In the genomic region with DNA sequence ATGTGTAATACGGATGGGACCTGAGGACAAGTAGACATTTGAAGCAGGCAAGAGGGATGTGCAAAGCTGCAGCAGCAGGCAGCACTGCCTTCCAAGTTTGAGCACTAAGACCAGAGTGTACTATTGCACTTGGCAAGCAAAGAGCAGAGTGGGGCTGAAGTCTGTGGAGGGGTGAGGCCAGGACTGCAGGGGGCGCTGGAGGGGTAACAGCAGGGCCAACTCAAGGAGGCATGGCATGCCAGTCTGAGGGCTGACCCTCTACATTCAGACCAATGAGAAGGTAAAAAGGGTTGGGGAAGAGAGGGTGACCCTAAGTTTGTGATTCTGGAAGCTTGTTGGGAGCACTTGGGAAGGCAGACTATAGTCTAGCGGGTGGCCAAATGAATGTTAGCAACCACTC, we compare ENCODE assay signal across 15 mouse cellular contexts. TPM values are rescaled to one million over a fixed set of nuclear protein-coding genes. Genes with fewer than 3 reads are reported as not detected.
A peak's percentile ranks its signal among the peaks of the same experiment; 100 is the strongest.
DNase-seq lines count a peak whose midpoint lies in the region; ATAC-seq and TF ChIP-seq lines count a peak whose summit lies in the region.
"Had no signal": no experiment of that assay in that cellular context is flagged by ENCODE, and none has a peak within 500 bp of the region (broad histone marks: within the 10 kb centered on the region; RNA-seq: fewer than 3 reads in every experiment).

No protein-coding gene starts in this region.

- ATAC-seq in liver, embryonic 11.5 days (replicated peaks; ENCODE audit: low FRiP score), result no peak

- no peaks in the 10 kb centered on the region for H3K36me3 ChIP-seq in heart, adult 2 months (ENCODE audit: control insufficient read depth, insufficient read depth, low read length)
- peaks cover 14% of the 10 kb centered on the region; the same call in 1 of the 2 replicates for H3K36me3 ChIP-seq in liver, embryonic 11.5 days (ENCODE audit: control insufficient read depth, insufficient read depth, low read length)
- H3K36me3 ChIP-seq in CH12.LX (replicated peaks in 1 of 2; ENCODE audit: control insufficient read depth in 1 of 2, insufficient read depth in 1 of 2, low read length in 1 of 2), result no peaks in the 10 kb centered on the region
- H3K36me3 ChIP-seq: G1E; hindbrain, embryonic 15.5 days; neural tube, embryonic 15.5 days had no signal

- dilution Hi-C loops in CH12.LX (cut with MboI; ENCODE audit: extremely low pct_ligation_motif_present, extremely low pct_unique_long_range_greater_than_20kb, low sequenced_read_pairs), result no loop called here

- intact Hi-C loops in heart, adult 2 months (cut with DNase I), result no loop called here
- intact Hi-C loops in heart, postnatal 25 days (cut with DNase I), result no loop called here

- H3K4me3 ChIP-seq in heart, adult 2 months, result no peak overlapping the region
- H3K4me3 ChIP-seq in liver, embryonic 11.5 days (ENCODE audit: low read depth, low read length), result no peak overlapping the region
- no peak overlapping the region for H3K4me3 ChIP-seq in CH12.LX (replicated peaks in 1 of 3; ENCODE audit: low read depth in 2 of 3, low read length in 2 of 3, poor library complexity in 1 of 3)
- H3K4me3 ChIP-seq: hindbrain, embryonic 15.5 days; neural tube, embryonic 15.5 days; stomach, embryonic 15.5 days had no signal

- H3K27ac ChIP-seq in heart, adult 2 months, result no peak overlapping the region
- H3K27ac ChIP-seq in liver, embryonic 11.5 days (ENCODE audit: low read depth, low read length), result no peak overlapping the region
- no peak overlapping the region for H3K27ac ChIP-seq in CH12.LX (ENCODE audit: insufficient read depth, low read depth)
- H3K27ac ChIP-seq: hindbrain, embryonic 15.5 days; neural tube, embryonic 15.5 days; stomach, embryonic 15.5 days had no signal

- H3K9me3 ChIP-seq in liver, embryonic 11.5 days (ENCODE audit: control insufficient read depth, low read length), result no peaks in the 10 kb centered on the region
- no peaks in the 10 kb centered on the region for H3K9me3 ChIP-seq in CH12.LX (replicated peaks; ENCODE audit: low read length)
- H3K9me3 ChIP-seq: hindbrain, embryonic 15.5 days; neural tube, embryonic 15.5 days; stomach, embryonic 15.5 days had no signal

- TF ChIP-seq EP300 in heart, adult 2 months (IDR thresholded peaks at IDR 0.05; ENCODE audit: insufficient read depth, low read depth, low read length), result no peak
- TF ChIP-seq EP300 in CH12.LX (IDR thresholded peaks at IDR 0.05; ENCODE audit: low read length), result no peak

- H3K4me1 ChIP-seq in heart, adult 2 months (ENCODE audit: control insufficient read depth, insufficient read depth, low read length), result no peaks in the 10 kb centered on the region; the same call in 1 of the 2 replicates
- H3K4me1 ChIP-seq in liver, embryonic 11.5 days (replicated peaks; ENCODE audit: control insufficient read depth, insufficient read depth, low read length), result no peaks in the 10 kb centered on the region
- peaks cover 0 to 6% of the 10 kb centered on the region in 2 experiments; a peak in 2 of 4 replicates for H3K4me1 ChIP-seq in CH12.LX (ENCODE audit: control insufficient read depth in 1 of 2, insufficient read depth in 2 of 2)
- H3K4me1 ChIP-seq: neural tube, embryonic 15.5 days; stomach, embryonic 15.5 days had no signal

- no peak for DNase-seq in heart, adult 2 months
- DNase-seq in heart, postnatal 25 days (ENCODE audit: low spot score), result no peak
- DNase-seq in liver, result peak; percentile 11
- DNase-seq in liver, embryonic 11.5 days (ENCODE audit: low spot score), result no peak
- no peak for DNase-seq in CH12.LX (ENCODE audit: extremely low read depth)
- DNase-seq in brain, embryonic 14.5 days (ENCODE audit: low read depth), result no peak
- no peak for DNase-seq in urinary bladder, postnatal 25 days (ENCODE audit: low spot score)
- DNase-seq: layer of hippocampus, adult 9-11 months; left cerebral cortex, postnatal 4 days; midbrain, embryonic 14.5 days had no signal

- TF ChIP-seq RAD21 in CH12.LX (IDR thresholded peaks at IDR 0.05; ENCODE audit: low read depth, low read length), result peak; percentile 6

- H3K79me2 ChIP-seq in heart, adult 2 months (replicated peaks; ENCODE audit: control insufficient read depth, insufficient read depth, low read length), result no peaks in the 10 kb centered on the region
- no peaks in the 10 kb centered on the region for H3K79me2 ChIP-seq in CH12.LX (replicated peaks; ENCODE audit: control insufficient read depth, extremely low read depth, insufficient read depth, poor library complexity, severe bottlenecking)

- in situ Hi-C loops in CH12.LX (cut with MboI; ENCODE audit: low pct_ligation_motif_present, low pct_unique_long_range_greater_than_20kb, low sequenced_read_pairs), result no loop called here

- H3K27me3 ChIP-seq in heart, adult 2 months (ENCODE audit: control insufficient read depth, insufficient read depth, low read length), result no peaks in the 10 kb centered on the region
- H3K27me3 ChIP-seq in liver, embryonic 11.5 days (replicated peaks; ENCODE audit: control insufficient read depth, insufficient read depth, low read length), result no peaks in the 10 kb centered on the region
- peaks cover 64% of the 10 kb centered on the region for H3K27me3 ChIP-seq in CH12.LX (replicated peaks)
- H3K27me3 ChIP-seq: hindbrain, embryonic 15.5 days; neural tube, embryonic 15.5 days; stomach, embryonic 15.5 days had no signal

- no peak overlapping the region for H3K4me2 ChIP-seq in liver, embryonic 11.5 days
- no peak overlapping the region for H3K4me2 ChIP-seq in CH12.LX (ENCODE audit: insufficient read depth, low read depth, poor library complexity, severe bottlenecking)
- H3K4me2 ChIP-seq: hindbrain, embryonic 15.5 days; neural tube, embryonic 15.5 days; stomach, embryonic 15.5 days had no signal

- no peak overlapping the region for H3K9ac ChIP-seq in heart, adult 2 months (ENCODE audit: low read depth, low read length)
- no peak overlapping the region for H3K9ac ChIP-seq in liver, embryonic 11.5 days (ENCODE audit: low read depth, low read length)
- H3K9ac ChIP-seq in CH12.LX (ENCODE audit: insufficient read depth, low read depth), result no peak overlapping the region
- H3K9ac ChIP-seq: hindbrain, embryonic 15.5 days; neural tube, embryonic 15.5 days; stomach, embryonic 15.5 days had no signal

- TF ChIP-seq POLR2A in heart, adult 2 months (IDR thresholded peaks at IDR 0.05; ENCODE audit: insufficient read depth, low read depth, low read length), result no peak
- TF ChIP-seq POLR2A in CH12.LX (IDR thresholded peaks at IDR 0.05; ENCODE audit: low read depth, low read length), result no peak
- no peak for TF ChIP-seq POLR2A in brain, embryonic 14.5 days (IDR thresholded peaks at IDR 0.05; ENCODE audit: borderline replicate concordance, extremely low read depth, insufficient read depth, insufficient read length, poor library complexity, severe bottlenecking)

- TF ChIP-seq CTCF in heart, adult 2 months (IDR thresholded peaks at IDR 0.05), result peak; percentile 24; the same call in 1 of the 2 replicates
- TF ChIP-seq CTCF in CH12.LX (conservative IDR thresholded peaks at IDR 0.05 in 1 of 2, IDR thresholded peaks at IDR 0.05 in 1 of 2; ENCODE audit: low read depth in 2 of 2, low read length in 2 of 2), result peak in 1 of 2 experiments; percentile 40; a peak in 2 of 4 replicates
- TF ChIP-seq CTCF in brain, embryonic 14.5 days (IDR thresholded peaks at IDR 0.05; ENCODE audit: borderline replicate concordance, extremely low read depth, insufficient read depth, insufficient read length), result 0 out of 2 replicates have a peak, but pooled peaks have one; percentile 17

- WGBS in heart, adult 2 months, result 67% methylated on average over 3 of the region's 3 CpGs
- WGBS in liver, embryonic 11.5 days, result 91% methylated on average over 3 of the region's 3 CpGs

TF ChIP-seq in CH12.LX, 34 proteins besides CTCF, POLR2A, EP300 and RAD21:
- TF ChIP-seq SMC3 (IDR thresholded peaks at IDR 0.05; ENCODE audit: low read depth, low read length) (peak; percentile 11; the same call in 1 of the 2 replicates), RCOR1 (conservative IDR thresholded peaks at IDR 0.05; ENCODE audit: low read depth, low read length) (no peak)

RNA-seq across cellular contexts. Expression of a gene that starts 45.3 kb away (rescaled TPM):
- 1 to 10 TPM; 4.3 to 4.9 TPM for total RNA-seq in heart, adult 2 months (2021)
- polyA plus RNA-seq in heart, adult 2 months (2012; rRNA removed), result 8.3 and 9.5 TPM in 2 replicates
- total RNA-seq in heart, postnatal 25 days (2021), result 1 to 10 TPM; 3.6 to 3.9 TPM
- polyA plus RNA-seq in liver, embryonic 11.5 days (2014; fragmentation: Nextera tagmentation; extraction: Ambion mirVana), result 10.3 and 10.7 TPM in 2 replicates
- 0.04 and 0.08 TPM in 2 replicates for total RNA-seq in CH12.LX (2012; rRNA removed)
- total RNA-seq in CH12.LX (2014; rRNA removed), result not detected in 2 replicates
- polyA plus RNA-seq in CH12.LX (2012; ENCODE audit: insufficient read length, low read depth), result not detected in 2 replicates
- 8.8 and 13.5 TPM in 2 replicates for polyA plus RNA-seq in brain, embryonic 14.5 days (2012; rRNA removed)
- polyA plus RNA-seq: G1E had no signal

RNA-seq across cellular contexts. Expression of a gene that starts 46.9 kb away (rescaled TPM):
- 1 to 10 TPM; 5.2 to 5.8 TPM for total RNA-seq in heart, adult 2 months (2021)
- polyA plus RNA-seq in heart, adult 2 months (2012; rRNA removed), result 6.5 and 7.8 TPM in 2 replicates
- total RNA-seq in heart, postnatal 25 days (2021), result 1 to 10 TPM; 3.8 to 5.8 TPM
- 7.9 and 8.8 TPM in 2 replicates for polyA plus RNA-seq in liver, embryonic 11.5 days (2014; fragmentation: Nextera tagmentation; extraction: Ambion mirVana)
- 0.17 TPM in 2 replicates for total RNA-seq in CH12.LX (2012; rRNA removed)
- 0.39 and 0.91 TPM in 2 replicates for total RNA-seq in CH12.LX (2014; rRNA removed)
- polyA plus RNA-seq in CH12.LX (2012; ENCODE audit: insufficient read length, low read depth), result 0.49 and 0.73 TPM in 2 replicates
- 12.4 and 16.2 TPM in 2 replicates for polyA plus RNA-seq in brain, embryonic 14.5 days (2012; rRNA removed)
- total RNA-seq: common myeloid progenitor, adult 5-6 weeks; G1E had no signal
- polyA plus RNA-seq: G1E had no signal
